Mouse (Mus musculus): ENCODE measurements around the gene Tmem56. TPM values are rescaled to one million over a fixed set of nuclear protein-coding genes. Genes with fewer than 3 reads are reported as not detected.

The Tmem56 gene
- polyA plus RNA-seq (2014; fragmentation: Nextera tagmentation; extraction: Ambion mirVana), result 0.98 and 1.6 TPM in 2 replicates

- no peak within 1 kb of the TSS for H3K9ac ChIP-seq (replicated peaks; ENCODE audit: low read depth, low read length)
- no peak within 1 kb of the TSS for H3K4me2 ChIP-seq (replicated peaks; ENCODE audit: low read depth, low read length)
- WGBS, result 74% methylated on average over 4 of the region's 4 CpGs
- no peaks in the 10 kb centered on the region for H3K9me3 ChIP-seq (ENCODE audit: control insufficient read depth, low read depth, low read length)
- no peak within 1 kb of the TSS for H3K4me3 ChIP-seq (ENCODE audit: low read depth, low read length)
- ATAC-seq (ENCODE audit: insufficient number of reproducible peaks, insufficient read depth, low FRiP score, low read depth), result no peak
- no peaks in the 10 kb centered on the region for H3K36me3 ChIP-seq (ENCODE audit: control insufficient read depth, insufficient read depth, low read length)
- no peaks in the 10 kb centered on the region for H3K4me1 ChIP-seq (ENCODE audit: control insufficient read depth, insufficient read depth, low read length)
- H3K27me3 ChIP-seq (ENCODE audit: control insufficient read depth, insufficient read depth, low read length), result no peaks in the 10 kb centered on the region
- no peak within 1 kb of the TSS for H3K27ac ChIP-seq (ENCODE audit: low read length)
Observed at GRCm38 (mm10) chr3:121282998-121283397, at the start of gene Tmem56. TSS of gene Tmem56 (minus strand) at chr3:121283098.

GRCm38 (mm10) chr3:121330244-121330646 is 47.3 kb upstream of the Tmem56 start:
- no peaks in the 10 kb centered on the region for H3K27me3 ChIP-seq (ENCODE audit: control insufficient read depth, insufficient read depth, low read length)
- no peaks in the 10 kb centered on the region for H3K36me3 ChIP-seq (ENCODE audit: control insufficient read depth, insufficient read depth, low read length)
- no peak overlapping the region for H3K9ac ChIP-seq (replicated peaks; ENCODE audit: low read depth, low read length)
- H3K4me2 ChIP-seq (replicated peaks; ENCODE audit: low read depth, low read length), result no peak overlapping the region
- peak overlapping the region; percentile 28; the same call in 1 of the 2 replicates for H3K27ac ChIP-seq (ENCODE audit: low read length)
- ATAC-seq (ENCODE audit: insufficient number of reproducible peaks, insufficient read depth, low FRiP score, low read depth), result no peak
- WGBS, result 53% methylated on average over 7 of the region's 7 CpGs
- H3K9me3 ChIP-seq (ENCODE audit: control insufficient read depth, low read depth, low read length), result no peaks in the 10 kb centered on the region
- H3K4me1 ChIP-seq (ENCODE audit: control insufficient read depth, insufficient read depth, low read length), result peaks cover 4% of the 10 kb centered on the region; the same call in 1 of the 2 replicates
- H3K4me3 ChIP-seq (ENCODE audit: low read depth, low read length), result no peak overlapping the region

GRCm38 (mm10) chr3:121329647-121330046 is 46.7 kb upstream of the Tmem56 start:
- no peak overlapping the region for H3K27ac ChIP-seq (ENCODE audit: low read length)
- H3K4me3 ChIP-seq (ENCODE audit: low read depth, low read length), result no peak overlapping the region
- H3K36me3 ChIP-seq (ENCODE audit: control insufficient read depth, insufficient read depth, low read length), result no peaks in the 10 kb centered on the region
- no peak for ATAC-seq (ENCODE audit: insufficient number of reproducible peaks, insufficient read depth, low FRiP score, low read depth)
- H3K4me1 ChIP-seq (ENCODE audit: control insufficient read depth, insufficient read depth, low read length), result peaks cover 4% of the 10 kb centered on the region; the same call in 1 of the 2 replicates
- H3K9ac ChIP-seq (replicated peaks; ENCODE audit: low read depth, low read length), result no peak overlapping the region
- no peaks in the 10 kb centered on the region for H3K9me3 ChIP-seq (ENCODE audit: control insufficient read depth, low read depth, low read length)
- no peaks in the 10 kb centered on the region for H3K27me3 ChIP-seq (ENCODE audit: control insufficient read depth, insufficient read depth, low read length)
- no peak overlapping the region for H3K4me2 ChIP-seq (replicated peaks; ENCODE audit: low read depth, low read length)
- 50% methylated on average over 10 of the region's 10 CpGs for WGBS

GRCm38 (mm10) chr3:121327406-121327805 is 44.5 kb upstream of the Tmem56 start:
- WGBS, result 71% methylated on average over 5 of the region's 5 CpGs
- no peaks in the 10 kb centered on the region for H3K27me3 ChIP-seq (ENCODE audit: control insufficient read depth, insufficient read depth, low read length)

GRCm38 (mm10) chr3:121323371-121323770 is 40.5 kb upstream of the Tmem56 start:
- Histone ChIP-seq H3K9ac (replicated peaks; ENCODE audit: low read depth, low read length) (no peak overlapping the region), H3K27ac (ENCODE audit: low read length) (no peak overlapping the region), H3K4me2 (replicated peaks; ENCODE audit: low read depth, low read length) (no peak overlapping the region), H3K4me1 (ENCODE audit: control insufficient read depth, insufficient read depth, low read length) (no peaks in the 10 kb centered on the region), H3K4me3 (ENCODE audit: low read depth, low read length) (no peak overlapping the region), H3K36me3 (ENCODE audit: control insufficient read depth, insufficient read depth, low read length) (peaks cover 3% of the 10 kb centered on the region; the same call in 1 of the 2 replicates), H3K27me3 (ENCODE audit: control insufficient read depth, insufficient read depth, low read length) (no peaks in the 10 kb centered on the region), H3K9me3 (ENCODE audit: control insufficient read depth, low read depth, low read length) (no peaks in the 10 kb centered on the region)
- 94% methylated on average over 15 of the region's 15 CpGs for WGBS
- no peak for ATAC-seq (ENCODE audit: insufficient number of reproducible peaks, insufficient read depth, low FRiP score, low read depth)

More at GRCm38 (mm10) chr3:121327406-121327805, 44.5 kb upstream of the Tmem56 start:
- Histone ChIP-seq H3K27ac (ENCODE audit: low read length) (no peak overlapping the region), H3K4me2 (replicated peaks; ENCODE audit: low read depth, low read length) (no peak overlapping the region), H3K36me3 (ENCODE audit: control insufficient read depth, insufficient read depth, low read length) (no peaks in the 10 kb centered on the region), H3K9me3 (ENCODE audit: control insufficient read depth, low read depth, low read length) (no peaks in the 10 kb centered on the region), H3K4me3 (ENCODE audit: low read depth, low read length) (no peak overlapping the region), H3K4me1 (ENCODE audit: control insufficient read depth, insufficient read depth, low read length) (peaks cover 4% of the 10 kb centered on the region; the same call in 1 of the 2 replicates), H3K9ac (replicated peaks; ENCODE audit: low read depth, low read length) (no peak overlapping the region)
- no peak for ATAC-seq (ENCODE audit: insufficient number of reproducible peaks, insufficient read depth, low FRiP score, low read depth)

- no peaks in the 10 kb centered on the region for H3K4me1 ChIP-seq (ENCODE audit: control insufficient read depth, insufficient read depth, low read length)
- H3K27me3 ChIP-seq (ENCODE audit: control insufficient read depth, insufficient read depth, low read length), result no peaks in the 10 kb centered on the region
- H3K27ac ChIP-seq (ENCODE audit: low read length), result no peak overlapping the region
- H3K9me3 ChIP-seq (ENCODE audit: control insufficient read depth, low read depth, low read length), result no peaks in the 10 kb centered on the region
- no peak overlapping the region for H3K9ac ChIP-seq (replicated peaks; ENCODE audit: low read depth, low read length)
- H3K36me3 ChIP-seq (ENCODE audit: control insufficient read depth, insufficient read depth, low read length), result peaks cover 3% of the 10 kb centered on the region; the same call in 1 of the 2 replicates
- no peak overlapping the region for H3K4me2 ChIP-seq (replicated peaks; ENCODE audit: low read depth, low read length)
- 96% methylated on average over 1 of the region's 1 CpGs for WGBS
- ATAC-seq (ENCODE audit: insufficient number of reproducible peaks, insufficient read depth, low FRiP score, low read depth), result no peak
- no peak overlapping the region for H3K4me3 ChIP-seq (ENCODE audit: low read depth, low read length)
Observed at GRCm38 (mm10) chr3:121320896-121321295, 38.0 kb upstream of the Tmem56 start.

GRCm38 (mm10) chr3:121319906-121320305 is 37.0 kb upstream of the Tmem56 start:
- no peak overlapping the region for H3K9ac ChIP-seq (replicated peaks; ENCODE audit: low read depth, low read length)
- no peaks in the 10 kb centered on the region; the same call in 1 of the 2 replicates for H3K9me3 ChIP-seq (ENCODE audit: control insufficient read depth, low read depth, low read length)
- H3K36me3 ChIP-seq (ENCODE audit: control insufficient read depth, insufficient read depth, low read length), result peaks cover 3% of the 10 kb centered on the region; the same call in 1 of the 2 replicates
- no peak overlapping the region for H3K27ac ChIP-seq (ENCODE audit: low read length)
- no peaks in the 10 kb centered on the region for H3K4me1 ChIP-seq (ENCODE audit: control insufficient read depth, insufficient read depth, low read length)
- WGBS, result 85% methylated on average over 6 of the region's 6 CpGs
- H3K27me3 ChIP-seq (ENCODE audit: control insufficient read depth, insufficient read depth, low read length), result no peaks in the 10 kb centered on the region
- ATAC-seq (ENCODE audit: insufficient number of reproducible peaks, insufficient read depth, low FRiP score, low read depth), result no peak
- no peak overlapping the region for H3K4me2 ChIP-seq (replicated peaks; ENCODE audit: low read depth, low read length)
- no peak overlapping the region for H3K4me3 ChIP-seq (ENCODE audit: low read depth, low read length)

- no peak for ATAC-seq (ENCODE audit: insufficient number of reproducible peaks, insufficient read depth, low FRiP score, low read depth)
- Histone ChIP-seq H3K36me3 (ENCODE audit: control insufficient read depth, insufficient read depth, low read length) (no peaks in the 10 kb centered on the region; the same call in 1 of the 2 replicates), H3K4me3 (ENCODE audit: low read depth, low read length) (no peak overlapping the region), H3K9me3 (ENCODE audit: control insufficient read depth, low read depth, low read length) (no peaks in the 10 kb centered on the region; the same call in 1 of the 2 replicates), H3K9ac (replicated peaks; ENCODE audit: low read depth, low read length) (no peak overlapping the region), H3K4me1 (ENCODE audit: control insufficient read depth, insufficient read depth, low read length) (peaks cover 5% of the 10 kb centered on the region; the same call in 1 of the 2 replicates), H3K4me2 (replicated peaks; ENCODE audit: low read depth, low read length) (no peak overlapping the region), H3K27me3 (ENCODE audit: control insufficient read depth, insufficient read depth, low read length) (no peaks in the 10 kb centered on the region), H3K27ac (ENCODE audit: low read length) (no peak overlapping the region)
- 93% methylated on average over 7 of the region's 7 CpGs for WGBS
Observed at GRCm38 (mm10) chr3:121315498-121315897, 32.6 kb upstream of the Tmem56 start.

- WGBS, result 62% methylated on average over 6 of the region's 6 CpGs
- ATAC-seq (ENCODE audit: insufficient number of reproducible peaks, insufficient read depth, low FRiP score, low read depth), result no peak
- H3K9ac ChIP-seq (replicated peaks; ENCODE audit: low read depth, low read length), result no peak overlapping the region
- H3K4me2 ChIP-seq (replicated peaks; ENCODE audit: low read depth, low read length), result no peak overlapping the region
- no peak overlapping the region for H3K4me3 ChIP-seq (ENCODE audit: low read depth, low read length)
- H3K27ac ChIP-seq (ENCODE audit: low read length), result no peak overlapping the region
- no peaks in the 10 kb centered on the region; the same call in 1 of the 2 replicates for H3K9me3 ChIP-seq (ENCODE audit: control insufficient read depth, low read depth, low read length)
- H3K27me3 ChIP-seq (ENCODE audit: control insufficient read depth, insufficient read depth, low read length), result no peaks in the 10 kb centered on the region
- no peaks in the 10 kb centered on the region; the same call in 1 of the 2 replicates for H3K36me3 ChIP-seq (ENCODE audit: control insufficient read depth, insufficient read depth, low read length)
- peaks cover 5% of the 10 kb centered on the region; the same call in 1 of the 2 replicates for H3K4me1 ChIP-seq (ENCODE audit: control insufficient read depth, insufficient read depth, low read length)
Observed at GRCm38 (mm10) chr3:121314149-121314548, 31.3 kb upstream of the Tmem56 start.
